Mouse (Mus musculus) kidney, postnatal 0 days (tissue): Measurements from ENCODE around the gene Hapln2. TPM values are rescaled to one million over a fixed set of nuclear protein-coding genes. Genes with fewer than 3 reads are reported as not detected.
A peak's percentile ranks its signal among the peaks of the same experiment; 100 is the strongest.

Source experiments
- ATAC-seq: fragments of 200-750 bp; cut with Nextera tagmentation; replicated peaks from 2 replicates; pipeline ENCODE4 v1.8.0; 2017; ENCODE audit warnings: low read depth, moderate number of reproducible peaks, moderate TSS enrichment, moderate library complexity; ENCODE audit not compliant: low FRiP score
- DNase-seq: peaks from one replicate; pipeline ENCODE4 v3.0.0-alpha.2; 2016; ENCODE audit warnings: low spot score
- H3K27ac ChIP-seq: fragments of 300-500 bp; sonication (generic); 2 replicates; pipeline ENCODE4 v1.5.1; 2014; ENCODE audit warnings: mild to moderate bottlenecking
- H3K27me3 ChIP-seq: fragments of 300-500 bp; sonication (generic); 2 replicates; pipeline ENCODE4 v1.6.1; 2014; ENCODE audit warnings: low read length, mixed read lengths; ENCODE audit not compliant: insufficient read depth
- H3K36me3 ChIP-seq: fragments of 300-500 bp; sonication (generic); 2 replicates; pipeline ENCODE4 v1.6.1; 2014; ENCODE audit warnings: low read length, mixed read lengths; ENCODE audit not compliant: insufficient read depth
- H3K4me1 ChIP-seq: fragments of 300-500 bp; sonication (generic); replicated peaks from 2 replicates; pipeline ENCODE4 v1.6.1; 2014; ENCODE audit warnings: antibody characterized with exemption, low read length, mixed read lengths; ENCODE audit not compliant: insufficient read depth
- H3K4me2 ChIP-seq: fragments of 300-500 bp; sonication (generic); 2 replicates; pipeline ENCODE4 v1.6.1; 2014; ENCODE audit warnings: mild to moderate bottlenecking, low read length, moderate library complexity, mixed read lengths
- H3K4me3 ChIP-seq: fragments of 300-500 bp; sonication (generic); replicated peaks from 2 replicates; pipeline ENCODE4 v1.5.1; 2014; ENCODE audit warnings: low read depth, low read length
- H3K9ac ChIP-seq: fragments of 300-500 bp; sonication (generic); 2 replicates; pipeline ENCODE4 v1.6.1; 2014; ENCODE audit warnings: low read depth, low read length
- H3K9me3 ChIP-seq: fragments of 300-500 bp; sonication (generic); replicated peaks from 2 replicates; pipeline ENCODE4 v1.6.1; 2016; ENCODE audit warnings: low read length, inconsistent platforms, mixed read lengths
- CTCF ChIP-seq: IDR thresholded peaks from 2 replicates; pipeline ENCODE4 v1.5.1; 2016; ENCODE audit warnings: antibody characterized with exemption, low read depth, mild to moderate bottlenecking, moderate library complexity
- WGBS: fragments of 180-500 bp; shearing (Covaris S2); extraction: QIAGEN DNeasy Blood & Tissue Kit; methylation state at CpG from one replicate; pipeline ENCODE4 v1.1.7; 2014; 5-methylcytosine and 5-hydroxymethylcytosine counted together
- polyA plus RNA-seq: library from polyadenylated mRNA; unstranded; fragments of >200 nt; fragmentation: Nextera tagmentation; extraction: Ambion mirVana; gene quantifications from 2 replicates; pipeline ENCODE4 v1.2.1, GENCODE M21; 2015

The Hapln2 gene
- polyA plus RNA-seq, 1 experiment from 2014 or later = 0.17 TPM

GRCm38 (mm10) chr3:88010634-88011265 lies 16.6 kb downstream of the Hapln2 start:
- WGBS = 10% methylated on average over 6 of the region's 6 CpGs
- H3K4me2 ChIP-seq = no peak overlapping the region
- ATAC-seq (no peak), DNase-seq (peak; percentile 45)
- H3K9me3 ChIP-seq = no peaks in the 10 kb centered on the region
- no peak overlapping the region for H3K4me3 ChIP-seq
- no peak overlapping the region for H3K9ac ChIP-seq
- no peaks in the 10 kb centered on the region for H3K4me1 ChIP-seq
- H3K27me3 ChIP-seq = 0 out of 2 replicates have a peak, but pooled peaks cover 3% of the 10 kb centered on the region
- no peak overlapping the region for H3K27ac ChIP-seq
- no peaks in the 10 kb centered on the region for H3K36me3 ChIP-seq
- TF ChIP-seq CTCF = peak; percentile 64

- TF ChIP-seq CTCF = peak; percentile 56
- no peak overlapping the region for H3K9ac ChIP-seq
- 70% methylated on average over 18 of the region's 18 CpGs for WGBS
- H3K36me3 ChIP-seq = no peaks in the 10 kb centered on the region
- no peak overlapping the region for H3K27ac ChIP-seq
- H3K4me3 ChIP-seq = no peak overlapping the region
- no peaks in the 10 kb centered on the region for H3K4me1 ChIP-seq
- DNase-seq (no peak), ATAC-seq (no peak)
- no peak overlapping the region for H3K4me2 ChIP-seq
- no peaks in the 10 kb centered on the region for H3K9me3 ChIP-seq
- peaks cover 25% of the 10 kb centered on the region for H3K27me3 ChIP-seq
These were observed 21.3 kb downstream of the Hapln2 start for GRCm38 (mm10) chr3:88005822-88006786.

GRCm38 (mm10) chr3:88002291-88002976 lies 24.9 kb downstream of the Hapln2 start:
- no peak for DNase-seq
- no peak for TF ChIP-seq CTCF
- H3K27ac ChIP-seq = no peak overlapping the region
- H3K4me2 ChIP-seq = no peak overlapping the region
- H3K27me3 ChIP-seq = peaks cover 58% of the 10 kb centered on the region
- no peaks in the 10 kb centered on the region; the same call in 1 of the 2 replicates for H3K4me1 ChIP-seq
- 2% methylated on average over 17 of the region's 17 CpGs for WGBS
- no peak overlapping the region for H3K4me3 ChIP-seq
- ATAC-seq = no peak
- no peak overlapping the region for H3K9ac ChIP-seq
- no peaks in the 10 kb centered on the region for H3K36me3 ChIP-seq
- no peaks in the 10 kb centered on the region for H3K9me3 ChIP-seq

GRCm38 (mm10) chr3:88000816-88001595 lies 26.4 kb downstream of the Hapln2 start:
- Histone ChIP-seq H3K4me3 (peak overlapping the region; percentile 36; the same call in 1 of the 2 replicates), H3K4me2 (no peak overlapping the region), H3K9ac (no peak overlapping the region), H3K36me3 (no peaks in the 10 kb centered on the region), H3K4me1 (peaks cover 5% of the 10 kb centered on the region; the same call in 1 of the 2 replicates), H3K9me3 (no peaks in the 10 kb centered on the region), H3K27me3 (peaks cover 71% of the 10 kb centered on the region), H3K27ac (no peak overlapping the region)
- WGBS = 9% methylated on average over 11 of the region's 11 CpGs
- no peak for DNase-seq
- TF ChIP-seq CTCF = no peak
- ATAC-seq = no peak

DNA sequence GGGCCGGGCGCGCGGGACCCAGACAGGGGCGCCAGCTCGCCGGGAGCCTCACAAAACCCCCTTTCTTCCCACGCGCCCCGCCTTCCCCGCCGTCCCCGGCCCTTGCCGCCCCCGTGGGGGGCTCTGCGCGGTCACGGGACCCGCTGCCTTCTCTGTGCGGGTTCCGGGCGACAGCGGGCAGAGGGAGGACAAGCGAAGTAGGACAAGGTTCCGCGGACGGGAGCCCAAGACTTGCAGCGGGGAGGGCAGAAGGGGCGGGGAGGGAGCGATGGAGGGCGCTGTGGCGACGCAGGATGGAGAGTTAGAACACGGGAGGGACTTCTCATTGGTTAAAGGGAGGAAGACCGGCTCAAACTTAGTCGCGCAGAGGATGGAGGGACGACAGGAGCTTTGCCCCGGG lies 27.2 kb downstream of the Hapln2 start, which contains the start of gene Bcan:
Gene Bcan, minus strand, starts transcription at position 50 of the 400 bp plus-strand sequence.
- peak within 1 kb of the TSS; percentile 36 for H3K4me3 ChIP-seq
- H3K4me2 ChIP-seq = peak within 1 kb of the TSS; percentile 65
- H3K4me1 ChIP-seq = peaks cover 5% of the 10 kb centered on the region; the same call in 1 of the 2 replicates
- TF ChIP-seq CTCF = no peak
- H3K27me3 ChIP-seq = peaks cover 79% of the 10 kb centered on the region
- DNase-seq = no peak
- H3K9me3 ChIP-seq = no peaks in the 10 kb centered on the region
- H3K36me3 ChIP-seq = no peaks in the 10 kb centered on the region
- under 1% methylated on average over 39 of the region's 39 CpGs for WGBS
- no peak within 1 kb of the TSS for H3K27ac ChIP-seq
- H3K9ac ChIP-seq = no peak within 1 kb of the TSS
- ATAC-seq = no peak
